Mouse (Mus musculus) lung, postnatal 0 days (tissue): ENCODE results near the gene Fem1a. TPM values are rescaled to one million over a fixed set of nuclear protein-coding genes. Genes with fewer than 3 reads are reported as not detected.

Source experiments
- ATAC-seq: fragments of 200-750 bp; cut with Nextera tagmentation; 2 replicates; pipeline ENCODE4 v1.8.0; 2017; ENCODE audit warnings: moderate library complexity
- DNase-seq: peaks from one replicate; pipeline ENCODE4 v3.0.0-alpha.2; 2016; ENCODE audit warnings: low spot score
- H3K27ac ChIP-seq: fragments of 300-500 bp; sonication (generic); 2 replicates; pipeline ENCODE4 v1.5.1; 2014; ENCODE audit warnings: antibody characterized with exemption, mild to moderate bottlenecking, low read length, mixed read lengths
- H3K27me3 ChIP-seq: fragments of 300-500 bp; sonication (generic); replicated peaks from 2 replicates; pipeline ENCODE4 v1.6.1; 2014; ENCODE audit warnings: low read length, mixed read lengths; ENCODE audit not compliant: insufficient read depth
- H3K36me3 ChIP-seq: fragments of 300-500 bp; sonication (generic); 2 replicates; pipeline ENCODE4 v1.6.1; 2014; ENCODE audit warnings: low read length, mixed read lengths; ENCODE audit not compliant: insufficient read depth
- H3K4me1 ChIP-seq: fragments of 300-500 bp; sonication (generic); 2 replicates; pipeline ENCODE4 v1.6.1; 2014; ENCODE audit warnings: antibody characterized with exemption, low read depth, low read length, mixed read lengths; ENCODE audit not compliant: insufficient read depth
- H3K4me2 ChIP-seq: fragments of 300-500 bp; sonication (generic); replicated peaks from 2 replicates; pipeline ENCODE4 v1.6.1; 2014; ENCODE audit warnings: low read depth, mild to moderate bottlenecking, low read length, moderate library complexity, mixed read lengths
- H3K4me3 ChIP-seq: fragments of 300-500 bp; sonication (generic); 2 replicates; pipeline ENCODE4 v1.5.1; 2014; ENCODE audit warnings: low read depth, low read length
- H3K9ac ChIP-seq: fragments of 300-500 bp; sonication (generic); replicated peaks from 2 replicates; pipeline ENCODE4 v1.6.1; 2014; ENCODE audit warnings: low read depth, mild to moderate bottlenecking
- H3K9me3 ChIP-seq: fragments of 300-500 bp; sonication (generic); 2 replicates; pipeline ENCODE4 v1.6.1; 2016; ENCODE audit warnings: low read length, mixed read lengths
- CTCF ChIP-seq: IDR thresholded peaks from 2 replicates; pipeline ENCODE4 v1.5.1; 2016; ENCODE audit warnings: antibody characterized with exemption, mild to moderate bottlenecking
- EP300 ChIP-seq: IDR thresholded peaks from 2 replicates; pipeline ENCODE4 v1.6.1; 2016; ENCODE audit warnings: antibody characterized with exemption, mild to moderate bottlenecking, control low read depth
- WGBS: fragments of 180-500 bp; shearing (Covaris S2); extraction: QIAGEN DNeasy Blood & Tissue Kit; methylation state at CpG from one replicate; pipeline ENCODE4 v1.1.7; 2014; 5-methylcytosine and 5-hydroxymethylcytosine counted together
- polyA plus RNA-seq: library from polyadenylated mRNA; unstranded; fragments of >200 nt; fragmentation: Nextera tagmentation; extraction: Ambion mirVana; gene quantifications from 2 replicates; pipeline ENCODE4 v1.2.1, GENCODE M21; 2015

Gene Fem1a
- 8.2 and 8.4 TPM in 2 replicates for polyA plus RNA-seq

DNA sequence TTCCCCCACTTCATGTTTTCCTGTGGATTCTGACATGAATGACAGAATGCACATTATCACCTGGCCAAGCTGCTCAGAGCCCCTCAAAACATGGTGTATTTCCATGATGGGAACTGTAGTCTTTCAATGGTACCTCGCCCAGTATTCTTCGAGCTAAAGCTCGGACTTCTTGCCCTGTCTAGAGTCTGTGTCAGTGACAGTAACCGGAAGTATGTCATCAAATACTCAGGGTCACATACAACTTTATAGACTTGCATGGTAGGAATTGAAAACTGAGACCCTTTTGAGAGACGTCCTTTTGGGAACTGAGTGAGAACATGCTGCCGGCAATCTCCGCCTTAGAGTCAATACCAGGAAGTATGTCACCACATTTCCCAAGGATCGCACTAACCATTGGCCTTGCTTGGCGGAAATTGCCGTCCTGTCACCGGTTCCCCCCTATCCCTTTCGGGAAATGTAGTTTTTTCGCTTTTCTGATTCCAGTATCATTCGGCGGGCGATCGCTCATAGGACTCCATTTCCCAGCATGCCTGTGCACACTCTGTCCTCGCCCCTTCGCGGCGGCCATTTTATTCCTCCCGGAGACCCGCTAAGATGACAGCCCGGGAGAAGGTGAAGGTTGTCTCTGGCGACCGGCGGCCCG lies at the start of gene Fem1a:
Fem1a (plus strand) TSS at position 572 of the 643 bp plus-strand sequence.
- peak; percentile 60 for TF ChIP-seq EP300
- TF ChIP-seq CTCF, result no peak
- ATAC-seq, result peak; percentile 91
- H3K9me3 ChIP-seq, result no peaks in the 10 kb centered on the region

DNA sequence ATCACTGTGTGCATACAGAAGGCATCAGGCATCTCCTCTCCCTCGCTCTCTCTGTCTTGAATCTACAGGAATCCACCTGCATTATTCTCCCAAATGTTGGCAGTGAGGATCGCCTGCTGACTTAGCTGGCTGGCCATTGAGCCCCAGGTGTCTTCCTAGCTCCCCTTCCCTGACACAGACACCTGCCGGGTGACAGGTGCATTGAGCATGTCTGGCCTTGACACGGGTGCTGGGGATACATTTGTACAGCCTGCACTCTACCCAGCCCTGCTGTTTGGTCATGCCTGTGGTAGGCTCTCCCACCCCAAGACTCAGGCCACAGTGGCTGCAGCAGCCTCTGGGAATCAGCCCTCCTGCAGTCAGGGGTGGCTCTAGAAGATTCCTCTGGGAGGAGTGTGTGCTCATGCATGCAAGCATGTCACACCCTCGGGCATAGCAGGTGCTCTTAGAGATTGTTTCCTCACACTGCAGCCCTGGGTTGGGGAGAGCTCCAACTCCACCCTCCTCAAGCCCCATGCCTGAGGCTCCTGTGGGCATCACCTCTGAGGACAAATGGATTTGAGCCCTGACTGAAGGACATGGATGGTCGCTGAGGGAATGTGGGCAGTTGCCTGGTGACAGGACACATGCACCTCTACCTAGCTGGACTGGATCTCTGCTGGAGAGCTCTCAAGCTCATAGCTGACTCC lies 49.5 kb upstream of the Fem1a start:
- no peak overlapping the region for H3K4me3 ChIP-seq
- H3K27me3 ChIP-seq, result no peaks in the 10 kb centered on the region
- 67% methylated on average over 6 of the region's 6 CpGs for WGBS
- H3K9ac ChIP-seq, result no peak overlapping the region
- H3K36me3 ChIP-seq, result peaks cover 61% of the 10 kb centered on the region
- no peaks in the 10 kb centered on the region; the same call in 1 of the 2 replicates for H3K4me1 ChIP-seq
- no peaks in the 10 kb centered on the region for H3K9me3 ChIP-seq
- ATAC-seq (peak; percentile 55), DNase-seq (peak; percentile 73)
- no peak for TF ChIP-seq EP300
- TF ChIP-seq CTCF, result no peak
- H3K4me2 ChIP-seq, result no peak overlapping the region
- H3K27ac ChIP-seq, result peak overlapping the region; percentile 92

More for the DNA sequence above, at the start of gene Fem1a:
- peak within 1 kb of the TSS; percentile 90 for H3K4me2 ChIP-seq
- H3K36me3 ChIP-seq, result peaks cover 13% of the 10 kb centered on the region
- WGBS, result under 1% methylated on average over 28 of the region's 28 CpGs
- H3K4me3 ChIP-seq, result peak within 1 kb of the TSS; percentile 61
- H3K9ac ChIP-seq, result peak within 1 kb of the TSS; percentile 51
- peak; percentile 100 for DNase-seq
- H3K27me3 ChIP-seq, result no peaks in the 10 kb centered on the region
- H3K4me1 ChIP-seq, result peaks cover 3% of the 10 kb centered on the region; the same call in 1 of the 2 replicates
- H3K27ac ChIP-seq, result peak within 1 kb of the TSS; percentile 96

DNA sequence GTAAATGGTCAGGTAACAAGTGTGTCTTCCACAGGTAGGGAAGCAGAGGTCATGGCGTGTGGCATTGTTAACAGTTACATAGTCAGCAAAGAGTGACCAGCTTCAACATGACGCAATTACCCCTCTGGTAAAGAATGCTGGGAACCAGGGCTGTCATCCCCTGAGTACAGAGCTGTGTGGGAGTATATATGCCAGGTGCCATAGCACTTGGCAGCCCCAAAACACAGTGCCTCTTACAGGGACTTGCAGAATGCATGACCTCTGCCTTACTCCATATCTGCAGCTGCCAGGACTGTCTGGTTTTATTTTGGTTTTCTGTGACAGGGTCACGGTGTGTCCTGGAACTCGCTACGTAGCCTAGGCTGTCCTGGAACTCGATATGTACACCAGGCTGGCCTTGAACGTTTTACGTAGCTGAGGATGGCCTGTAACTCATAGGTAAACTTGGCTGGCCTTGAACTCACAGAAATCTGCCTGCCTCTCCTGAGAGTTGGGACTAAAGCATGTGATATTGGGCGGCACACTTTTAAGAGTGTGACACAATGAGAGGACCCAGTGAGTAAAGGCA lies 48.6 kb upstream of the Fem1a start:
- DNase-seq (peak; percentile 39), ATAC-seq (no peak)
- no peaks in the 10 kb centered on the region for H3K27me3 ChIP-seq
- peak overlapping the region; percentile 92 for H3K27ac ChIP-seq
- H3K36me3 ChIP-seq, result peaks cover 53% of the 10 kb centered on the region
- no peak overlapping the region for H3K4me2 ChIP-seq
- H3K4me1 ChIP-seq, result no peaks in the 10 kb centered on the region; the same call in 1 of the 2 replicates
- no peak overlapping the region for H3K9ac ChIP-seq
- no peak for TF ChIP-seq CTCF
- TF ChIP-seq EP300, result no peak; the same call in 1 of the 2 replicates
- H3K9me3 ChIP-seq, result no peaks in the 10 kb centered on the region
- no peak overlapping the region for H3K4me3 ChIP-seq
- 85% methylated on average over 9 of the region's 9 CpGs for WGBS

DNA sequence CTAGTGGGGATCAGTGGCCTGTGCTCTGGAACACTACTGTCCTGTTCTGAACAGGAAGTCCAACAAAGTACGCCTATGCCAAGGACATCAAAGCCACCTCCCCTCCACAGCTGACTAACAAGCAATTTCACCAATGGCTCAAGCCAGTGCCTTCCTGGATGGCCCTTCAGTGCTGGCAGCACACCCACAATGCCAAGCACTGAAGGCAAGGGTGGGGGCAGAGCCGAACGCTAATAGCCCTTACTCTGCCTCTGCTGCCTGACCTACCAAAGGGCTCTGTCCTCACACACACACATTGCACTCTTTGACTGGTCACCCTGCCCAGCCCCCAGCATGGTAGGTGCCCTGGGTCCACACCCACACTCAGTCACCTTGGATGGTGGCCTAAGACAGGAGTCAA lies 47.8 kb upstream of the Fem1a start:
- ATAC-seq, result peak; percentile 62

DNA sequence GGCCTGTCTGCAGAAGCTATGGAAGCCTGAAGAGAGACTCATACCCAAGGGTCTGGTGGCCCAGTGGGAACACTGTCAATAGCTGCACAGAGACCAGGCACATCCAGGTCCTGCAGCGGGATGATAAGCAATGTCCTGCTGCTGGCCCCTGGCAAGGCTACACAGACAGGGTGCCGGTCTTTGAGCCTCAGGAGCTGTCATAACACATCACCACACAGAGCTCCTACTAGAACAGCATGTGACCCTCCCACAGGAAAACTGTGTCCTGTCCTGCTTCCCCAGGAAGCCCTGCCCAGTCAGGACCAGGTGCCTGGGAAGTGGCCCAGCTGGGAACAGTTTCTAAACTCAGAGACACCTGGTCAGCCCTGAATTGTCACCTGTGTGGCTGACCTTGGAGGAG lies 45.5 kb upstream of the Fem1a start:
- 0 out of 2 replicates have a peak, but pooled peaks cover 28% of the 10 kb centered on the region for H3K36me3 ChIP-seq
- no peak overlapping the region for H3K4me2 ChIP-seq
- no peaks in the 10 kb centered on the region; the same call in 1 of the 2 replicates for H3K4me1 ChIP-seq
- H3K27me3 ChIP-seq, result no peaks in the 10 kb centered on the region
- no peaks in the 10 kb centered on the region for H3K9me3 ChIP-seq
- no peak for DNase-seq
- no peak overlapping the region for H3K9ac ChIP-seq
- no peak overlapping the region for H3K4me3 ChIP-seq
- H3K27ac ChIP-seq, result 0 out of 2 replicates have a peak overlapping the region, but pooled peaks have one; percentile 20
- TF ChIP-seq CTCF (no peak), EP300 (no peak)
- ATAC-seq, result no peak
- 59% methylated on average over 2 of the region's 2 CpGs for WGBS

More for the DNA sequence above, 47.8 kb upstream of the Fem1a start:
- no peaks in the 10 kb centered on the region for H3K9me3 ChIP-seq
- WGBS, result 70% methylated on average over 3 of the region's 3 CpGs
- H3K4me1 ChIP-seq, result no peaks in the 10 kb centered on the region; the same call in 1 of the 2 replicates
- H3K9ac ChIP-seq, result no peak overlapping the region
- no peak overlapping the region for H3K4me2 ChIP-seq
- no peak for TF ChIP-seq CTCF
- peak; percentile 50; the same call in 1 of the 2 replicates for TF ChIP-seq EP300
- DNase-seq, result peak; percentile 90
- peak overlapping the region; percentile 92 for H3K27ac ChIP-seq
- H3K4me3 ChIP-seq, result no peak overlapping the region
- H3K36me3 ChIP-seq, result peaks cover 46% of the 10 kb centered on the region
- no peaks in the 10 kb centered on the region for H3K27me3 ChIP-seq

DNA sequence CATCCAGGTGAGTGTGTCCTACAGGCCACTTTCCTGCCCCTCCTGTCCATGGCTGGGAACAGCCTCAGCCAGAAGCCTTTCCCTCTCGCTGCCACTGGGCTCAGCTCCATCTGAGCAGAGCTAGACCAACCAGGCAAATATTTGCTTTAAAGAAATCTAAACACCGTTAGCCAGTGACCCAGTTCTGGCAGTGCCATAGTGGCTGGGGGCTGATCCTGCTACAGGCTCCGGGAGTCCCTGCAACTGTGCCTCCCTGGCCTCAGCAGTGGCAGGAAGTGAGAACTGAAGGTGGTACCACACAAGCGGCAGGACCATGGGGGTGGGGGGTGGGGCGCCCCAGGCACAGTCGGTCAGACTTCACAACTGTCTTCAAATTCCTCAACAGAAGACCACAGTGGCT lies 43.9 kb upstream of the Fem1a start:
- Histone ChIP-seq H3K4me2 (no peak overlapping the region; the same call in 1 of the 2 replicates), H3K4me1 (peaks cover 6% of the 10 kb centered on the region), H3K9ac (no peak overlapping the region), H3K27me3 (no peaks in the 10 kb centered on the region), H3K4me3 (no peak overlapping the region), H3K27ac (peak overlapping the region; percentile 64), H3K36me3 (0 out of 2 replicates have a peak, but pooled peaks cover 23% of the 10 kb centered on the region), H3K9me3 (no peaks in the 10 kb centered on the region)
- 26% methylated on average over 6 of the region's 6 CpGs for WGBS
- ATAC-seq, result peak; percentile 30
- peak; percentile 66 for DNase-seq
- TF ChIP-seq CTCF, result no peak; the same call in 1 of the 2 replicates
- no peak for TF ChIP-seq EP300
